Mouse (Mus musculus) adrenal gland, postnatal 25 days (tissue): Measurements from ENCODE around the gene Ppme1. TPM values are rescaled to one million over a fixed set of nuclear protein-coding genes. Genes with fewer than 3 reads are reported as not detected.

Source experiments
- DNase-seq: peaks from one replicate; pipeline ENCODE4 v3.0.0; 2021; ENCODE audit warnings: mixed read lengths
- total RNA-seq: library from RNA; stranded (reverse); gene quantifications from 2 replicates; pipeline ENCODE4 v1.2.3, GENCODE M21; 2021

The Ppme1 gene
- total RNA-seq, 1 experiment from 2014 or later, result 54.5 TPM

- DNase-seq, result peak; percentile 46
These were observed 46.6 kb downstream of the Ppme1 start for GRCm38 (mm10) chr7:100325482-100325881.

- DNase-seq, result no peak
These were observed 48.4 kb downstream of the Ppme1 start for GRCm38 (mm10) chr7:100323721-100324120.

GRCm38 (mm10) chr7:100317534-100317933 is 54.6 kb downstream of the Ppme1 start:
- DNase-seq, result no peak

- DNase-seq, result no peak
These were observed 55.2 kb downstream of the Ppme1 start for GRCm38 (mm10) chr7:100316924-100317323.

- DNase-seq, result no peak
These were observed 59.4 kb downstream of the Ppme1 start for GRCm38 (mm10) chr7:100312716-100313115.

GRCm38 (mm10) chr7:100310290-100310689 is 61.8 kb downstream of the Ppme1 start:
- DNase-seq, result no peak

- DNase-seq, result no peak
These were observed 62.4 kb downstream of the Ppme1 start for GRCm38 (mm10) chr7:100309679-100310078.

- no peak for DNase-seq
These were observed 62.9 kb downstream of the Ppme1 start for GRCm38 (mm10) chr7:100309216-100309615.

- no peak for DNase-seq
These were observed 64.0 kb downstream of the Ppme1 start for GRCm38 (mm10) chr7:100307872-100308653.

- no peak for DNase-seq
These were observed 66.2 kb downstream of the Ppme1 start for GRCm38 (mm10) chr7:100305894-100306293.

GRCm38 (mm10) chr7:100302316-100302715 is 69.8 kb downstream of the Ppme1 start:
- peak; percentile 47 for DNase-seq

- DNase-seq, result no peak
These were observed 70.7 kb downstream of the Ppme1 start for GRCm38 (mm10) chr7:100301390-100301789.

- no peak for DNase-seq
These were observed 73.1 kb downstream of the Ppme1 start for GRCm38 (mm10) chr7:100298861-100299510.

- no peak for DNase-seq
These were observed 75.4 kb downstream of the Ppme1 start for GRCm38 (mm10) chr7:100296699-100297098.

- DNase-seq, result no peak
These were observed 76.4 kb downstream of the Ppme1 start for GRCm38 (mm10) chr7:100295745-100296144.

GRCm38 (mm10) chr7:100293546-100293945 is 78.6 kb downstream of the Ppme1 start:
- DNase-seq, result no peak

GRCm38 (mm10) chr7:100288622-100289021 is 83.5 kb downstream of the Ppme1 start:
- no peak for DNase-seq

- DNase-seq, result peak; percentile 77
These were observed 84.1 kb downstream of the Ppme1 start for GRCm38 (mm10) chr7:100287748-100288578.

GRCm38 (mm10) chr7:100285383-100285782 is 86.7 kb downstream of the Ppme1 start, which contains the start of gene P4ha3:
P4ha3 (plus strand) TSS chr7:100285520.
- no peak for DNase-seq

GRCm38 (mm10) chr7:100283298-100283697 is 88.8 kb downstream of the Ppme1 start:
- no peak for DNase-seq

GRCm38 (mm10) chr7:100281596-100281995 is 90.5 kb downstream of the Ppme1 start:
- no peak for DNase-seq

- no peak for DNase-seq
These were observed 92.3 kb downstream of the Ppme1 start for GRCm38 (mm10) chr7:100279803-100280202.
